Mouse (Mus musculus): ENCODE measurements around the gene Prkd2. TPM values are rescaled to one million over a fixed set of nuclear protein-coding genes. Genes with fewer than 3 reads are reported as not detected.

Gene Prkd2
- total and polyA plus RNA-seq, 3 experiments: 3.9 to 23.6 (median 22.4) TPM

GRCm38 (mm10) chr7:16841561-16842560, 841 bp upstream of the Prkd2 start:
- TF ChIP-seq GATA1 (IDR thresholded peaks at IDR 0.05; ENCODE audit: borderline replicate concordance, low read length) (no peak), CTCF (IDR thresholded peaks at IDR 0.05; ENCODE audit: low read depth, low read length) (no peak), GATA2 (IDR thresholded peaks at IDR 0.05; ENCODE audit: borderline replicate concordance, low read depth, low read length) (no peak), POLR2AphosphoS5 (IDR thresholded peaks at IDR 0.05; ENCODE audit: insufficient replicate concordance, low read depth, low read length) (no peak), TAL1 (conservative IDR thresholded peaks at IDR 0.05; ENCODE audit: low read depth, low read length) (no peak)
- Histone ChIP-seq H3K36me3 (replicated peaks) (peaks cover 69% of the 10 kb centered on the region), H3K4me3 (ENCODE audit: low read depth, low read length) (peak overlapping the region; percentile 76; the same call in 1 of the 2 replicates), H3K9me3 (replicated peaks) (no peaks in the 10 kb centered on the region), H3K27me3 (ENCODE audit: insufficient read depth, low read length) (no peaks in the 10 kb centered on the region), H3K4me1 (ENCODE audit: insufficient read depth, low read depth, low read length) (peaks cover 64% of the 10 kb centered on the region)
- ATAC-seq (ENCODE audit: extremely low read depth, insufficient number of reproducible peaks, low FRiP score, poor library complexity, severe bottlenecking) (no peak), DNase-seq (ENCODE audit: low spot score) (no peak)

DNA sequence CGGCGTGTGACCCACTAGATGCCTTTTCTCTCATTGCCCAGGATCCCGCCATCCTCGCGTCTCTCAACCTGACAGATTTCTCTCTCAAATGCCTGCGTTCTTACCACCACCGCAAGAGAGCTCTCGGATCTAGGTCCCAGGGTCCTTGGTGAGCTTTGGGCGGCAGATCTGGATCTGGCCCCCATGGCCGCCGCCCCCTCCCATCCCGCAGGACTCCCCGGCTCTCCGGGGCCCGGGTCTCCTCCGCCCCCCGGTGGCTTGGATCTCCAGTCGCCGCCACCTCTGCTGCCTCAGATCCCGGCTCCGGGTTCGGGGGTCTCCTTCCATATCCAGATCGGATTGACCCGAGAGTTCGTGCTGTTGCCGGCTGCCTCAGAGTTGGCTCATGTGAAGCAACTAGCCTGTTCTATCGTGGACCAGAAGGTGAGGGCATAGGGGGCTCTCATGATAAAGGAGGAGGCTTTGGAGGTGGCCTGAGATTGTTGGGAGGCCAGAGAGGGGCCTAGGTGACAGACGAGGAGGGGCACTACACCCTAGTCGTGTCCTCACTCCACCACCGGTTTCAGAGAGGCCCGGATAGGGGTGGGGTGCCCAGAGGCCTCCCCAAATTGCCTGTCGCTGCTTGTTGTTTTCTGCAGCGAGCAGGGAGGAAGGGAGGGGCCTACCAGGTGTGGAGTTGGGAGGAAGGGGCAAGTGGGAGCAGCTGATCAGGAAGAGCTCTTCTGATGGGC, 904 bp downstream of the Prkd2 start:
- ATAC-seq (ENCODE audit: extremely low read depth, insufficient number of reproducible peaks, low FRiP score, poor library complexity, severe bottlenecking) (no peak), DNase-seq (ENCODE audit: low spot score) (peak; percentile 47)
- Histone ChIP-seq H3K4me1 (ENCODE audit: insufficient read depth, low read depth, low read length) (peaks cover 59% of the 10 kb centered on the region), H3K36me3 (replicated peaks) (peaks cover 68% of the 10 kb centered on the region), H3K4me3 (ENCODE audit: low read depth, low read length) (peak overlapping the region; percentile 76), H3K9me3 (replicated peaks) (no peaks in the 10 kb centered on the region), H3K27me3 (ENCODE audit: insufficient read depth, low read length) (no peaks in the 10 kb centered on the region)
- TF ChIP-seq CTCF (IDR thresholded peaks at IDR 0.05; ENCODE audit: low read depth, low read length) (no peak), POLR2AphosphoS5 (IDR thresholded peaks at IDR 0.05; ENCODE audit: insufficient replicate concordance, low read depth, low read length) (no peak), GATA2 (IDR thresholded peaks at IDR 0.05; ENCODE audit: borderline replicate concordance, low read depth, low read length) (no peak), TAL1 (conservative IDR thresholded peaks at IDR 0.05; ENCODE audit: low read depth, low read length) (no peak), GATA1 (IDR thresholded peaks at IDR 0.05; ENCODE audit: borderline replicate concordance, low read length) (no peak)

GRCm38 (mm10) chr7:16844696-16845071, 2.0 kb downstream of the Prkd2 start:
- H3K36me3 ChIP-seq (replicated peaks): peaks cover 67% of the 10 kb centered on the region

GRCm38 (mm10) chr7:16845072-16845819, 2.5 kb downstream of the Prkd2 start:
- DNase-seq (ENCODE audit: low spot score) (no peak), ATAC-seq (ENCODE audit: extremely low read depth, insufficient number of reproducible peaks, low FRiP score, poor library complexity, severe bottlenecking) (no peak)
- no peaks in the 10 kb centered on the region for H3K27me3 ChIP-seq (ENCODE audit: insufficient read depth, low read length)
- peak overlapping the region; percentile 76 for H3K4me3 ChIP-seq (ENCODE audit: low read depth, low read length)
- peaks cover 57% of the 10 kb centered on the region for H3K4me1 ChIP-seq (ENCODE audit: insufficient read depth, low read depth, low read length)
- H3K36me3 ChIP-seq (replicated peaks): peaks cover 67% of the 10 kb centered on the region
- H3K9me3 ChIP-seq (replicated peaks): no peaks in the 10 kb centered on the region
- TF ChIP-seq POLR2AphosphoS5 (IDR thresholded peaks at IDR 0.05; ENCODE audit: insufficient replicate concordance, low read depth, low read length) (no peak), CTCF (IDR thresholded peaks at IDR 0.05; ENCODE audit: low read depth, low read length) (no peak), TAL1 (conservative IDR thresholded peaks at IDR 0.05; ENCODE audit: low read depth, low read length) (no peak), GATA2 (IDR thresholded peaks at IDR 0.05; ENCODE audit: borderline replicate concordance, low read depth, low read length) (no peak), GATA1 (IDR thresholded peaks at IDR 0.05; ENCODE audit: borderline replicate concordance, low read length) (no peak)

More at GRCm38 (mm10) chr7:16844696-16845071, 2.0 kb downstream of the Prkd2 start:
- Histone ChIP-seq H3K4me3 (ENCODE audit: low read depth, low read length) (peak overlapping the region; percentile 76), H3K27me3 (ENCODE audit: insufficient read depth, low read length) (no peaks in the 10 kb centered on the region), H3K9me3 (replicated peaks) (no peaks in the 10 kb centered on the region), H3K4me1 (ENCODE audit: insufficient read depth, low read depth, low read length) (peaks cover 57% of the 10 kb centered on the region)
- ATAC-seq (ENCODE audit: extremely low read depth, insufficient number of reproducible peaks, low FRiP score, poor library complexity, severe bottlenecking) (no peak), DNase-seq (ENCODE audit: low spot score) (no peak)
- TF ChIP-seq TAL1 (conservative IDR thresholded peaks at IDR 0.05; ENCODE audit: low read depth, low read length) (no peak), GATA2 (IDR thresholded peaks at IDR 0.05; ENCODE audit: borderline replicate concordance, low read depth, low read length) (no peak), CTCF (IDR thresholded peaks at IDR 0.05; ENCODE audit: low read depth, low read length) (no peak), POLR2AphosphoS5 (IDR thresholded peaks at IDR 0.05; ENCODE audit: insufficient replicate concordance, low read depth, low read length) (no peak), GATA1 (IDR thresholded peaks at IDR 0.05; ENCODE audit: borderline replicate concordance, low read length) (no peak)

GRCm38 (mm10) chr7:16845820-16846167, 3.1 kb downstream of the Prkd2 start:
- Histone ChIP-seq H3K4me1 (ENCODE audit: insufficient read depth, low read depth, low read length) (peaks cover 56% of the 10 kb centered on the region), H3K27me3 (ENCODE audit: insufficient read depth, low read length) (no peaks in the 10 kb centered on the region), H3K9me3 (replicated peaks) (no peaks in the 10 kb centered on the region), H3K36me3 (replicated peaks) (peaks cover 67% of the 10 kb centered on the region), H3K4me3 (ENCODE audit: low read depth, low read length) (peak overlapping the region; percentile 76; the same call in 1 of the 2 replicates)
- DNase-seq (ENCODE audit: low spot score): no peak
- no peak for ATAC-seq (ENCODE audit: extremely low read depth, insufficient number of reproducible peaks, low FRiP score, poor library complexity, severe bottlenecking)
- no peak for TF ChIP-seq GATA2 (IDR thresholded peaks at IDR 0.05; ENCODE audit: borderline replicate concordance, low read depth, low read length)
- no peak for TF ChIP-seq CTCF (IDR thresholded peaks at IDR 0.05; ENCODE audit: low read depth, low read length)
- no peak for TF ChIP-seq GATA1 (IDR thresholded peaks at IDR 0.05; ENCODE audit: borderline replicate concordance, low read length)
- TF ChIP-seq TAL1 (conservative IDR thresholded peaks at IDR 0.05; ENCODE audit: low read depth, low read length): no peak
- no peak for TF ChIP-seq POLR2AphosphoS5 (IDR thresholded peaks at IDR 0.05; ENCODE audit: insufficient replicate concordance, low read depth, low read length)

All from G1E (cell line).